Mouse (Mus musculus) spleen, adult 2 months (tissue): ENCODE results near the gene Washc1.

Experiments
- CTCF ChIP-seq: fragments of 200-500 bp; IDR thresholded peaks from 2 replicates; pipeline ENCODE4 v1.5.1; 2011; ENCODE audit warnings: mild to moderate bottlenecking, inconsistent platforms; ENCODE audit not compliant: insufficient read depth, insufficient read length, insufficient replicate concordance; ENCODE audit errors: extremely low read depth
- POLR2A ChIP-seq: fragments of 200-500 bp; IDR thresholded peaks from 2 replicates; pipeline ENCODE4 v1.6.1; 2011; ENCODE audit warnings: low read depth, low read length, inconsistent platforms

DNA sequence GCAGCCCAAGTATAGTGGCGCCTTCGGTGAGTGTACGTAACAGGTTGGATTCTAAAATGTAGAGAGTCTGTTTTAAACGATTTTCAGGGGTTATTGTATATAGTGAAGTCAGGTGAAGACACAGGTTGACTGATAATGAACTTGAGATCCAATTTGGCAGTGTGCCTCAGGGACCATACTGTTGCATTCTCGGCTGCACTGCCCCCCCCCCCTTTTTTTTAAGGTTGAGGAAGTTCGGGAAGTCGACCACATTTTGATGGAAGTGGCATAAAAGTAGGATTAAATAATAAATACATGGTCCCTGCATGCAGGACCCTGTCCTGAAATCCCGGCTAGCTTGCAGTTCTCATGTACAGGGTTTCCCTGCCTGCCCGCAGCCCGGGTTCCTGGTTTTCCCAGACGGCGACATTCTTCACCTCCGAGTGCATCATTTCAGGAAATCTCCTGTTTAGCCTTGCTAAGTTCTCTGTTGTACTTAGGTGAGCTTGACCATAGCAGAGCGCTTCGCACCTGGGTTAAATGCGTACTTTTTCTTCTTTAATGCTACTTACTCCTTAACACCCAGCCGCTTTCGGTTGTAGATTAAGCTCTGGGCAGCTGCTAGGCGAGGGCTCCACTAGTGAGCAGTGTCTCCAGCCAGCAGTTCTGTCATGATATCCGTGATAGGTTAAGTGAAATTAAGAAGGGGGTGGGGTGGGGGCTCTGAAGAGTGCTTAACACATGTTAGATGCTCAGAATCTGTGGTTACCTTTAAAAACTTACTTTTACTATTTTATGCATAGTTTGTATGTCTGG, 12.7 kb downstream of the Washc1 start:
- no peak for TF ChIP-seq CTCF
- no peak for TF ChIP-seq POLR2A
